Mouse (Mus musculus) kidney, postnatal 0 days (tissue): ENCODE data around the gene Igf2r. TPM values are rescaled to one million over a fixed set of nuclear protein-coding genes. Genes with fewer than 3 reads are reported as not detected.

Experiments used
- ATAC-seq: fragments of 200-750 bp; cut with Nextera tagmentation; replicated peaks from 2 replicates; pipeline ENCODE4 v1.8.0; 2017; ENCODE audit warnings: low read depth, moderate number of reproducible peaks, moderate TSS enrichment, moderate library complexity; ENCODE audit not compliant: low FRiP score
- DNase-seq: peaks from one replicate; pipeline ENCODE4 v3.0.0-alpha.2; 2016; ENCODE audit warnings: low spot score
- H3K27ac ChIP-seq: fragments of 300-500 bp; sonication (generic); 2 replicates; pipeline ENCODE4 v1.5.1; 2014; ENCODE audit warnings: mild to moderate bottlenecking
- H3K27me3 ChIP-seq: fragments of 300-500 bp; sonication (generic); 2 replicates; pipeline ENCODE4 v1.6.1; 2014; ENCODE audit warnings: low read length, mixed read lengths; ENCODE audit not compliant: insufficient read depth
- H3K36me3 ChIP-seq: fragments of 300-500 bp; sonication (generic); 2 replicates; pipeline ENCODE4 v1.6.1; 2014; ENCODE audit warnings: low read length, mixed read lengths; ENCODE audit not compliant: insufficient read depth
- H3K4me1 ChIP-seq: fragments of 300-500 bp; sonication (generic); replicated peaks from 2 replicates; pipeline ENCODE4 v1.6.1; 2014; ENCODE audit warnings: antibody characterized with exemption, low read length, mixed read lengths; ENCODE audit not compliant: insufficient read depth
- H3K4me2 ChIP-seq: fragments of 300-500 bp; sonication (generic); 2 replicates; pipeline ENCODE4 v1.6.1; 2014; ENCODE audit warnings: mild to moderate bottlenecking, low read length, moderate library complexity, mixed read lengths
- H3K4me3 ChIP-seq: fragments of 300-500 bp; sonication (generic); replicated peaks from 2 replicates; pipeline ENCODE4 v1.5.1; 2014; ENCODE audit warnings: low read depth, low read length
- H3K9ac ChIP-seq: fragments of 300-500 bp; sonication (generic); 2 replicates; pipeline ENCODE4 v1.6.1; 2014; ENCODE audit warnings: low read depth, low read length
- H3K9me3 ChIP-seq: fragments of 300-500 bp; sonication (generic); replicated peaks from 2 replicates; pipeline ENCODE4 v1.6.1; 2016; ENCODE audit warnings: low read length, inconsistent platforms, mixed read lengths
- CTCF ChIP-seq: IDR thresholded peaks from 2 replicates; pipeline ENCODE4 v1.5.1; 2016; ENCODE audit warnings: antibody characterized with exemption, low read depth, mild to moderate bottlenecking, moderate library complexity
- WGBS: fragments of 180-500 bp; shearing (Covaris S2); extraction: QIAGEN DNeasy Blood & Tissue Kit; methylation state at CpG from one replicate; pipeline ENCODE4 v1.1.7; 2014; 5-methylcytosine and 5-hydroxymethylcytosine counted together
- polyA plus RNA-seq: library from polyadenylated mRNA; unstranded; fragments of >200 nt; fragmentation: Nextera tagmentation; extraction: Ambion mirVana; gene quantifications from 2 replicates; pipeline ENCODE4 v1.2.1, GENCODE M21; 2015

Igf2r gene
- polyA plus RNA-seq, 1 experiment from 2014 or later: 16.1 TPM

DNA sequence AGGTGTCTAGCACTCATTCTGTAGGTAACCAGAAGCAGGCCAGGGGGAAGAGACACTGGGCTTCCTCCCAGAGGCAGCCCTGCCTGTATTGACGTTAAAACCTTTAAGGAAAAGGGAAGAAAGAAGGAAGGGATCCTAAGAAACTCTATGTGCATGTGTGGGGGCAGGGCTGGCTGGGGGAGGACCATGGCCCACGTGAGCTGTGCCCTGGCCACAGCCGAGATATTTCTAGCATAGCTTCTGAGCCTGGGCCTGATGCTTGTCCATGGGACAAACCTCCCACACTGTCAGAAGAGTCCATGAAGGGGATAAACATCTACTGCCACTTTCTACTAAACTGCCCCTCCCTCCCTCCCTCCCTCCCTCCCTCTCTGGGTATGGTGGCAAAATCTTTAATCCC is 95.6 kb downstream of the Igf2r start:
- TF ChIP-seq CTCF: no peak
- Histone ChIP-seq H3K27ac (no peak overlapping the region), H3K9ac (no peak overlapping the region), H3K9me3 (no peaks in the 10 kb centered on the region), H3K4me2 (no peak overlapping the region), H3K27me3 (no peaks in the 10 kb centered on the region), H3K36me3 (no peaks in the 10 kb centered on the region), H3K4me1 (peaks cover 7% of the 10 kb centered on the region; the same call in 1 of the 2 replicates), H3K4me3 (no peak overlapping the region)
- ATAC-seq (no peak), DNase-seq (no peak)
- 37% methylated on average over 3 of the region's 3 CpGs for WGBS

DNA sequence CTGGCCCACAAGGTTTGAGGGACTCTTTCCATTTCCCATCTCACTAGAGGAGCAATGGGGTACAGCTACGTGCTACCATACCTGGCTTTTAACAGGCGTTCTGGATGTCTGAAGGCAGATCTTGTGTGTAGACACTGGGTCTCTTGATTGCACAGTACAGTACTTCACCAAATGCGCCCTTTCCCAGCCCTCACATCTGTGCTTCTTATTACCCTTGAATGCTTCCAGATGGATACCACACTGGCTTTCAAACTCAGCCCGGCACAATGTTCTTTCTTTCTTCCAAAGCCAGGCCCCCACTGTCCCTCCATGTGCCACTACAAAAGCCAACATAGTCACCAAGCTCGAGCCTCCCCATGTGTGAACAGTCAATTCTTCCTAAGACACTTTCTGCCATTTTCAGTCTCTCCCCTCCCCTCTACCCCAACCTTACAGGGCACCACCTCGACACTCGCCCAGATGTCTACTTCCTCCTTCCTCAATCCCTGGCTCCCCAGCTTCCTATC is 97.1 kb downstream of the Igf2r start:
- DNase-seq: no peak
- peaks cover 15% of the 10 kb centered on the region; the same call in 1 of the 2 replicates for H3K4me1 ChIP-seq
- WGBS: 73% methylated on average over 7 of the region's 7 CpGs

DNA sequence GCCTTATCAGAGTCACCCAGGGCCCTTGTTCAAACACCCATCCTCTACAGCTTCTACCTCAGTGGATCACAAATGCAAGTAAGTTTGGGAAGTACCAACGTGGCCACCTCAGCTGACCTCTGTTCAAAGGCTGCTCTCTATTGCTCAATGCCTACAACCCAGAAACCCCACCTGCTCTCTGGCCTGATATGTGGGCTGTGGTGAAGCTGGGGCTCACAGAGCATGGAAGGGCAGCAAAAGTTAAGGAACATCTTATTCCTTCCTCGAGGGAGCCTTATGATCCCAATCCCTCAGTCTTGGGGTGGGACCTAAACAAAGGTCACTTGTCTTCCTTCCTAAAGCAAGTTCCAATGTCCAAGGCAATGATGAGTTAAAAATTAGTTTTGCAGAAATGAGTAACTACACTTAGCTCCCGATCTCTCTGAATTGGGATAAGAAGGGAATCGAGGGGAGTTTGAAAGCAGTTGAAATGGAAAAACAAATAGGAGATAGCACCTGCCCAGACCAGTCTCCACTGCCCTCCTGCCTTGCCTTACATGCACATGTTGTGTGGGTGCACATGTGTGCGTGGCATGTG is 98.3 kb downstream of the Igf2r start:
- ATAC-seq: no peak
- Histone ChIP-seq H3K9me3 (no peaks in the 10 kb centered on the region), H3K27ac (peak overlapping the region; percentile 50; the same call in 1 of the 2 replicates)

More for the DNA sequence above, 97.1 kb downstream of the Igf2r start:
- Histone ChIP-seq H3K4me3 (no peak overlapping the region), H3K27me3 (no peaks in the 10 kb centered on the region), H3K9me3 (no peaks in the 10 kb centered on the region), H3K9ac (no peak overlapping the region), H3K27ac (no peak overlapping the region), H3K36me3 (no peaks in the 10 kb centered on the region), H3K4me2 (no peak overlapping the region)
- TF ChIP-seq CTCF: no peak
- ATAC-seq: no peak

DNA sequence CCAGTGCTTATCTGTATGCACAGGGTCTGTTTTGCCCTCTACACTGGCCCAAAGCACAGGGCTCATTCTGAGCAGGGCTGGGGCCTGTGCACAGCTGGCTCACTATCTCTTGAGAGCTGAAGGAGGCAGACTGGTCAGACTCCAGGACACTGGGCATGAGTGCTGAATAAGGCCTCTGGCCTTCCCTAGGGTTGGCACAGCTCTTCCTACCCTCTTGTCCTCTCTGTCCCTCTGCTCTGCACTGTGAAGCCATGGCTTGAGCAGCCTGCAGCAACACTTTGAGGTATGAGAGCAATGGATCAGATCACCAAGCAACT is 100.1 kb downstream of the Igf2r start:
- no peak overlapping the region for H3K4me2 ChIP-seq
- H3K9me3 ChIP-seq: no peaks in the 10 kb centered on the region
- H3K27me3 ChIP-seq: no peaks in the 10 kb centered on the region
- TF ChIP-seq CTCF: no peak
- peak overlapping the region; percentile 60 for H3K27ac ChIP-seq
- ATAC-seq (no peak), DNase-seq (peak; percentile 13)
- no peak overlapping the region for H3K4me3 ChIP-seq
- H3K4me1 ChIP-seq: peaks cover 15% of the 10 kb centered on the region; the same call in 1 of the 2 replicates
- no peak overlapping the region for H3K9ac ChIP-seq
- H3K36me3 ChIP-seq: no peaks in the 10 kb centered on the region

More for the DNA sequence above, 98.3 kb downstream of the Igf2r start:
- no peak overlapping the region for H3K4me3 ChIP-seq
- DNase-seq: no peak
- WGBS: 71% methylated on average over 5 of the region's 5 CpGs
- H3K27me3 ChIP-seq: no peaks in the 10 kb centered on the region
- no peak overlapping the region for H3K9ac ChIP-seq
- H3K4me2 ChIP-seq: no peak overlapping the region
- no peaks in the 10 kb centered on the region for H3K36me3 ChIP-seq
- H3K4me1 ChIP-seq: peaks cover 15% of the 10 kb centered on the region; the same call in 1 of the 2 replicates
- no peak for TF ChIP-seq CTCF

DNA sequence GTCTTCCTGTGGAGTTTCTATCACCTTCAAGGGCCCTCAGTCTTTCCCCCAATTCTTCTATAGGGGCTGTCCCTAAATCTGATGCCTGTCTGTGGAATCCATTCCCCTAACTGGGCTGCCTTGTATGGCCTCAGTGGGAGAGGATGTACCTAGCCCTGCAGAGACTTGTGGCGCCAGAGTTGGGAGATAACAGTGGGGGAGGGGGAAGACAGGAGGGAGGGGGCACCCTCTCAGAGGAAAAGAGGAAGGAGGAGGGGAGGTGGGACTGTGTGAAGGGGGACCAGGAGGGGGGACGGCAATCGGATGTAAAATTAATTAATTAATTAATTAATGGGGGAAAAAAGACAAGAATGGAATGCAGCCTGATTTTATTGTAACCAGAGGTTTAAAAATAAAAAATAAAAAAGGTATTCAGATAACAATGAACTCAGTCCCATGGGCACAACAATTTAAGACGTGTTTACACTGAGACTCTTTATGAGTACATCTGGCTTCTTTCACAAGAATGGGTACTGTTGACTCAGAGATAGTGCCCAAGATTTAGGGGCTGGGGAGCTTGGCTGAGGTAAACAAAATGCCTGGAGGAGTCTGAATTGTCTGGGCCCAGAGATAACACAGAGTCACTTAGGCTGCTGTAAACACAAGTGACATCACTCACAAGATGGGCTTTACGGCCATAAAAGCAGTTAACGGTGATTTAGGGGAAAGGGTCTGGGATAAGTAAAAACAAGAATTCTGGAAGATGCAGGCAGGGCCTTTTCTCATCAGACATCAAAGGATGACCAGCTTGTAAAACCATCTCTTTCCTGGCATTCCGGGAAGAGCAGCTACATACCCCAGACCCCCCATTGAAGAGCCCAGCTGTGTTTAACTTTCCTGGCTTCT is 100.7 kb downstream of the Igf2r start:
- no peaks in the 10 kb centered on the region for H3K9me3 ChIP-seq
- TF ChIP-seq CTCF: no peak
- peaks cover 15% of the 10 kb centered on the region; the same call in 1 of the 2 replicates for H3K4me1 ChIP-seq
- H3K4me2 ChIP-seq: no peak overlapping the region
- no peak overlapping the region for H3K9ac ChIP-seq
- DNase-seq: peak; percentile 71
- ATAC-seq: no peak
- peak overlapping the region; percentile 60 for H3K27ac ChIP-seq
- 28% methylated on average over 7 of the region's 7 CpGs for WGBS
- no peak overlapping the region for H3K4me3 ChIP-seq
- no peaks in the 10 kb centered on the region for H3K36me3 ChIP-seq
- no peaks in the 10 kb centered on the region for H3K27me3 ChIP-seq

DNA sequence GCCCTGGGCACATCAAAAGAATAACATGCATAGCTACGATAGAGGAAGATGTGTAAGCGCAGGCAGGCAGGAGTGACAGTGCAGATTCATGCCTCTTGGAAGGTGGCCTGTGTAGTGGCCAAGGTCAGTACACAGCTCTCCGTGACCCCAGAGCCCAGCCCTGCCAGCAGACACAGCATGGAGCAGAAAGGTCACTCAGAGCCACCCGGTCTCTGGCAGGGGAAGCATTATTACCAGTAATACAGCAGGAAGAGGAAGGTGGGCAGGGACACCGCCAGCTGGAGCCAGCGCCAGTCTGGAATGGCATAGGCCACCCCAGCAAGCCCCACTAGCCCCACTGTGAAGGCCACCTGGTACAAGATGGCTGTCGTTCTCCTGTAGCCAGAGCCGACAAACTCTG is 105.3 kb downstream of the Igf2r start:
- WGBS: 69% methylated on average over 8 of the region's 8 CpGs
- Histone ChIP-seq H3K4me1 (0 out of 2 replicates have a peak, but pooled peaks cover 10% of the 10 kb centered on the region), H3K9me3 (no peaks in the 10 kb centered on the region), H3K4me3 (no peak overlapping the region), H3K27ac (no peak overlapping the region), H3K27me3 (no peaks in the 10 kb centered on the region), H3K9ac (no peak overlapping the region), H3K36me3 (no peaks in the 10 kb centered on the region), H3K4me2 (no peak overlapping the region)
- ATAC-seq: no peak
- no peak for TF ChIP-seq CTCF
- no peak for DNase-seq
